Mouse (Mus musculus): ENCODE measurements around the gene Slfn5.

GRCm38 (mm10) chr11:82973916-82974315 lies 22.8 kb downstream of the Slfn5 start:
- TF ChIP-seq GATA1 (IDR thresholded peaks at IDR 0.05; ENCODE audit: low read length), result no peak
- TF ChIP-seq TAL1 (IDR thresholded peaks at IDR 0.05; ENCODE audit: low read length), result no peak
